Mouse (Mus musculus) neutrophil, adult 83 days (primary cell): ENCODE data around the gene Pram1. TPM values are rescaled to one million over a fixed set of nuclear protein-coding genes. Genes with fewer than 3 reads are reported as not detected.

ENCODE experiments used
- total RNA-seq, 2 experiments: library from RNA; stranded (reverse); gene quantifications; one replicate each; pipeline ENCODE4 v1.2.4; 2023

Gene Pram1
- total RNA-seq, result 100 to 1,000 TPM; 300 to 315 TPM

DNA sequence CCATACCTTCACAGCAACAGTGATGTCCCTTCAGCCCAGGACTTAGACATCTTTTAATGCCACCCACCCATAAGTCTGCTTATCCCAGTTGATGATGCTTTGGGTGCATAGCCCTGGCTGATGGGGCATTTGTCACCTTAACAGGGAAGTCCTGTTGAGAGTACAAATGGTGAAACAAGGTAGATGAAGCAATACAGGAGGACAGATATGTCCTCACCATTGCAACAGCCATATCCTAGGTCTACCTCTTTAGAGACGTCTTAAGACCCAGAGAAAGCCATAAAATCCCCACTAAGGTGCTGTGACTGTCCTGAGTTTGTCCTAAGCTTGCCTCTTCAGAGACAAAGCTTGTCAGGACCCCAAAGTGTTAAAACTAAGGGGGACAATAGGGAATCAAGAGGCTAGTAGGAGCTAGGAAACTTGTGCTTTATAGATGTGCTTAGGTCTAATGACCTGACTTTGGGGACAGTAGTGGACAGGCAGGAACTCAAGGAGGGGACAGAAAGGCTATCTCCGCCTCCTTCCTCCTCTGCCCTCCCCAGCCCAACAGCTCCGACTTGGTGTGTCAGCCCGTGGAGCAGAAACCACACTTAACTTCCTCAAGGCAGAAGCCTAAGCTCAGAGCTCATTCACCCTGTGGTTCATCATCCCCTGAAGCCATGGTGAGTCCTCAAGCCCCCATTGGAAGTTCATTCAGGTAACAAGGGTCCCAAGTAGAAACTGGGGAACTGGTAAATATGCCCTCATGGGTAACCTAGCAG is at the start of gene Pram1:
Gene Pram1, plus strand, starts transcription at position 541 of the 761 bp plus-strand sequence.

GRCm38 (mm10) chr17:33628621-33629486 is 9.0 kb upstream of the Pram1 start, which contains the start of gene Zfp414:
Gene Zfp414 (plus strand): TSS chr17:33629090.

DNA sequence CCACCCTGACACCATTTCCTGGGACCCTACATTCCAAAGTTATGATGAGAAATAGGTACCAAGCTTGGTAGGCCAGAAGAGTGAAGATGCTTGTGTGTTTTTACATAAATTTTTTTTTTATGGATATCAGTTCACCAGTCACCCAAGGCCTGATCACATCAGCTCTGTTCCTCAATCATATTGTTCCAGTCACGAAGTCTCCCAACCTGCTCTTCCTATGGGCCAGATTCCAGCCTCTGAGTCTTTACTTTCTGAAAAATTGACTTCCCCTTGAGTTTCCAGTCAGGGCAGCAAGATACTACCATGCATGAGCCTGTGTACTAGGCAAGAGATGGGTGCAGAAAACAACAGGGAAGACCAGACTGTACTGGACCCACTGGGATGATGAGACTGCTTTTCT is 48.9 kb downstream of the Pram1 start, which contains the start of gene Hnrnpm:
Gene Hnrnpm, minus strand, starts transcription at position 101 of the 400 bp plus-strand sequence.

Other genes starting within 250 kb of the Pram1 start
- gene Zfp101, start 243.4 kb upstream of the Pram1 start, total RNA-seq, result 1 to 10 TPM; 6.0 to 8.0 TPM
- not detected for gene Actl9, start 205.2 kb upstream of the Pram1 start, total RNA-seq
- 10 to 100 TPM; 41.3 to 45.8 TPM for gene Adamts10, start 113.9 kb upstream of the Pram1 start, total RNA-seq
- 100 to 1,000 TPM; 487 to 492 TPM for gene Myo1f, start 82.3 kb upstream of the Pram1 start, total RNA-seq
- gene Zfp414, start 9.0 kb upstream of the Pram1 start, total RNA-seq, result 10 to 100 TPM; 57.2 to 61.6 TPM
- 100 to 1,000 TPM; 176 to 180 TPM for gene Hnrnpm, start 48.8 kb downstream of the Pram1 start, total RNA-seq
- gene March2, start 80.6 kb downstream of the Pram1 start, total RNA-seq, result 10 to 100 TPM; 53.2 to 58.4 TPM
- gene Rab11b, start 122.5 kb downstream of the Pram1 start, total RNA-seq, result 100 to 1,000 TPM; 157 to 164 TPM
- gene Angptl4, start 143.8 kb downstream of the Pram1 start, total RNA-seq, result 1 to 10 TPM; 1.9 to 2.0 TPM
- 1 to 10 TPM; 4.7 to 6.3 TPM for gene Kank3, start 172.5 kb downstream of the Pram1 start, total RNA-seq
- gene Rps28, start 186.5 kb downstream of the Pram1 start, total RNA-seq, result 1,000 to 10,000 TPM; 1,192 to 1,292 TPM
- 100 to 1,000 TPM; 111 TPM for gene Ndufa7, start 186.5 kb downstream of the Pram1 start, total RNA-seq
- gene Cd320, start 205.0 kb downstream of the Pram1 start, total RNA-seq, result 1 to 10 TPM; 1.4 to 1.6 TPM
- gene Gm7029, start 235.8 kb downstream of the Pram1 start, total RNA-seq, result not detected